ENCODE assay signal across 8 mouse cellular contexts in genomic region chr4:134734038-134734628, GRCm38 (mm10). TPM values are rescaled to one million over a fixed set of nuclear protein-coding genes. Genes with fewer than 3 reads are reported as not detected.
DNase-seq lines count a peak whose midpoint lies in the region; ATAC-seq lines count a peak whose summit lies in the region.

No protein-coding gene starts in this region.

- H3K4me1 ChIP-seq in hindbrain, embryonic 10.5 days (replicated peaks), result peaks cover 66% of the 10 kb centered on the region
- H3K4me1 ChIP-seq in hindbrain, embryonic 14.5 days (replicated peaks; ENCODE audit: control insufficient read depth, insufficient read depth, low read length), result peaks cover 12% of the 10 kb centered on the region

- no peak for ATAC-seq in hindbrain, embryonic 14.5 days (ENCODE audit: low FRiP score)
- peak; percentile 49 for ATAC-seq in common myeloid progenitor, adult 5-6 weeks (replicated peaks; ENCODE audit: low read depth, poor library complexity, severe bottlenecking)
- ATAC-seq in frontal cortex, adult (ENCODE audit: low TSS enrichment), result no peak

- H3K27ac ChIP-seq in hindbrain, embryonic 10.5 days, result peak overlapping the region; percentile 75
- H3K27ac ChIP-seq in hindbrain, embryonic 14.5 days, result no peak overlapping the region

- H3K9ac ChIP-seq in hindbrain, embryonic 14.5 days, result no peak overlapping the region

- 7% methylated on average over 13 of the region's 13 CpGs for WGBS in hindbrain, embryonic 10.5 days
- 11% methylated on average over 12 of the region's 13 CpGs for WGBS in hindbrain, embryonic 14.5 days

- H3K4me2 ChIP-seq in hindbrain, embryonic 14.5 days (replicated peaks), result no peak overlapping the region

- peak overlapping the region; percentile 26 for H3K4me3 ChIP-seq in hindbrain, embryonic 10.5 days
- no peak overlapping the region for H3K4me3 ChIP-seq in hindbrain, embryonic 14.5 days (replicated peaks; ENCODE audit: low read length)

- no peaks in the 10 kb centered on the region for H3K36me3 ChIP-seq in hindbrain, embryonic 10.5 days
- no peaks in the 10 kb centered on the region for H3K36me3 ChIP-seq in hindbrain, embryonic 14.5 days (replicated peaks; ENCODE audit: control insufficient read depth, insufficient read depth)

- peaks cover 35% of the 10 kb centered on the region for H3K27me3 ChIP-seq in hindbrain, embryonic 10.5 days (ENCODE audit: insufficient read depth, poor library complexity, severe bottlenecking)
- no peaks in the 10 kb centered on the region for H3K27me3 ChIP-seq in hindbrain, embryonic 14.5 days (ENCODE audit: control insufficient read depth, insufficient read depth, low read length)

- peak; percentile 58 for DNase-seq in hindbrain, embryonic 10.5 days (ENCODE audit: low spot score)
- DNase-seq in hindbrain, embryonic 14.5 days (ENCODE audit: low spot score), result no peak
- peak; percentile 61 for DNase-seq in heart, adult 8-10 months (ENCODE audit: low spot score)
- DNase-seq in kidney, adult 9 months, result peak; percentile 52
- DNase-seq in lung, postnatal 14 days, result peak; percentile 76
- peak; percentile 41 for DNase-seq in thymus, postnatal 14 days

- H3K9me3 ChIP-seq in hindbrain, embryonic 10.5 days, result no peaks in the 10 kb centered on the region
- H3K9me3 ChIP-seq in hindbrain, embryonic 14.5 days (ENCODE audit: control insufficient read depth, low read length), result no peaks in the 10 kb centered on the region

RNA-seq across cellular contexts. Expression of gene Man1c1, which starts 30.0 kb away (rescaled TPM):
- 3.7 and 4.1 TPM in 2 replicates for polyA plus RNA-seq in hindbrain, embryonic 10.5 days (2016; fragmentation: Nextera tagmentation; extraction: Ambion mirVana)
- 7.1 and 7.2 TPM in 2 replicates for polyA plus RNA-seq in hindbrain, embryonic 14.5 days (2014; fragmentation: Nextera tagmentation; extraction: Ambion mirVana)
- 1.2 and 1.6 TPM in 2 replicates for total RNA-seq in common myeloid progenitor, adult 5-6 weeks (2017)
- total RNA-seq in heart, adult 8-10 months (2022), result 10 to 100 TPM; 22.6 to 26.7 (median 25.3) TPM

RNA-seq across cellular contexts. Expression of gene Ldlrap1, which starts 33.7 kb away (rescaled TPM):
- 9.7 and 11.4 TPM in 2 replicates for polyA plus RNA-seq in hindbrain, embryonic 10.5 days (2016; fragmentation: Nextera tagmentation; extraction: Ambion mirVana)
- 2.3 and 2.7 TPM in 2 replicates for polyA plus RNA-seq in hindbrain, embryonic 14.5 days (2014; fragmentation: Nextera tagmentation; extraction: Ambion mirVana)
- total RNA-seq in common myeloid progenitor, adult 5-6 weeks (2017), result 8.7 and 9.6 TPM in 2 replicates
- 10 to 100 TPM; 12.1 to 15.3 (median 13.0) TPM for total RNA-seq in heart, adult 8-10 months (2022)
